Mouse (Mus musculus) yolk sac, embryonic 10.5 days (tissue): ENCODE data around the gene Gm17660.
A peak's percentile ranks its signal among the peaks of the same experiment; 100 is the strongest.

Experiments used
- DNase-seq: peaks from one replicate; pipeline ENCODE4 v3.0.0-alpha.2; 2017; ENCODE audit warnings: low spot score

Gene Gm17660

GRCm38 (mm10) chr5:104077508-104077907 is at the start of gene Gm17660:
Gene Gm17660, minus strand, starts transcription at chr5:104077608.
- no peak for DNase-seq

GRCm38 (mm10) chr5:104126561-104127320 is 49.3 kb upstream of the Gm17660 start:
- no peak for DNase-seq

- DNase-seq = no peak
Measured at GRCm38 (mm10) chr5:104124016-104124658, 46.7 kb upstream of the Gm17660 start.

- DNase-seq = no peak
Measured at GRCm38 (mm10) chr5:104115890-104116289, 38.5 kb upstream of the Gm17660 start.

- DNase-seq = no peak
Measured at GRCm38 (mm10) chr5:104115118-104115517, 37.7 kb upstream of the Gm17660 start.

- no peak for DNase-seq
Measured at GRCm38 (mm10) chr5:104113491-104114172, 36.2 kb upstream of the Gm17660 start, which contains the start of gene Sparcl1. Gene Sparcl1, minus strand, starts transcription at chr5:104113733.

GRCm38 (mm10) chr5:104112511-104112910 is 35.1 kb upstream of the Gm17660 start:
- no peak for DNase-seq

GRCm38 (mm10) chr5:104112016-104112415 is 34.6 kb upstream of the Gm17660 start:
- DNase-seq = no peak

- no peak for DNase-seq
Measured at GRCm38 (mm10) chr5:104110171-104110920, 32.9 kb upstream of the Gm17660 start.

- DNase-seq = no peak
Measured at GRCm38 (mm10) chr5:104109516-104109915, 32.1 kb upstream of the Gm17660 start.

GRCm38 (mm10) chr5:104108879-104109369 is 31.5 kb upstream of the Gm17660 start:
- DNase-seq = no peak

- DNase-seq = no peak
Measured at GRCm38 (mm10) chr5:104108127-104108875, 30.9 kb upstream of the Gm17660 start.

GRCm38 (mm10) chr5:104104111-104104510 is 26.7 kb upstream of the Gm17660 start:
- DNase-seq = no peak

- no peak for DNase-seq
Measured at GRCm38 (mm10) chr5:104103171-104103570, 25.8 kb upstream of the Gm17660 start.

GRCm38 (mm10) chr5:104101678-104102531 is 24.5 kb upstream of the Gm17660 start:
- no peak for DNase-seq

GRCm38 (mm10) chr5:104096078-104096938 is 18.9 kb upstream of the Gm17660 start:
- peak; percentile 17 for DNase-seq

- DNase-seq = no peak
Measured at GRCm38 (mm10) chr5:104095416-104096077, 18.1 kb upstream of the Gm17660 start.

GRCm38 (mm10) chr5:104089751-104090150 is 12.3 kb upstream of the Gm17660 start:
- DNase-seq = no peak

- no peak for DNase-seq
Measured at GRCm38 (mm10) chr5:104085366-104085765, 8.0 kb upstream of the Gm17660 start.
